22 mouse cellular contexts compared by ENCODE assay signal in genomic region chr1:138845481-138845880, GRCm38 (mm10). TPM values are rescaled to one million over a fixed set of nuclear protein-coding genes. Genes with fewer than 3 reads are reported as not detected.
DNase-seq lines count a peak whose midpoint lies in the region; ATAC-seq lines count a peak whose summit lies in the region.
"Had no signal": no experiment of that assay in that cellular context is flagged by ENCODE, and none has a peak within 500 bp of the region (broad histone marks: within the 10 kb centered on the region; RNA-seq: fewer than 3 reads in every experiment).

No protein-coding gene starts in this region.

- H3K9me3 ChIP-seq in forebrain, embryonic 14.5 days (replicated peaks; ENCODE audit: control insufficient read depth, low read length): no peaks in the 10 kb centered on the region
- no peaks in the 10 kb centered on the region for H3K9me3 ChIP-seq in hindbrain, embryonic 13.5 days
- H3K9me3 ChIP-seq in limb, embryonic 13.5 days: no peaks in the 10 kb centered on the region
- H3K9me3 ChIP-seq in midbrain, embryonic 15.5 days: no peaks in the 10 kb centered on the region
- H3K9me3 ChIP-seq: megakaryocyte, embryonic 14.5 days; neural tube, embryonic 15.5 days had no signal

- peak overlapping the region; percentile 36 for H3K4me3 ChIP-seq in forebrain, embryonic 14.5 days (ENCODE audit: low read depth, low read length)
- peak overlapping the region; percentile 34 for H3K4me3 ChIP-seq in hindbrain, embryonic 13.5 days
- H3K4me3 ChIP-seq in limb, embryonic 13.5 days: peak overlapping the region; percentile 47
- peak overlapping the region; percentile 48 for H3K4me3 ChIP-seq in midbrain, embryonic 15.5 days
- H3K4me3 ChIP-seq: erythroblast, embryonic 14.5 days; myocyte had no signal

- no peaks in the 10 kb centered on the region for H3K36me3 ChIP-seq in forebrain, embryonic 14.5 days (ENCODE audit: control insufficient read depth, insufficient read depth, low read length)
- no peaks in the 10 kb centered on the region for H3K36me3 ChIP-seq in hindbrain, embryonic 13.5 days
- no peaks in the 10 kb centered on the region for H3K36me3 ChIP-seq in limb, embryonic 13.5 days
- H3K36me3 ChIP-seq in midbrain, embryonic 15.5 days (replicated peaks): no peaks in the 10 kb centered on the region
- H3K36me3 ChIP-seq: neural tube, embryonic 15.5 days had no signal

- DNase-seq in forebrain, embryonic 14.5 days (ENCODE audit: low spot score): no peak
- no peak for DNase-seq in left cerebral cortex, postnatal 4 days
- DNase-seq in cerebellum, adult 8-10 months: no peak
- DNase-seq: cerebellum, adult 9-10 months; heart, postnatal 10 days; kidney, adult 8-10 months; kidney, postnatal 14 days; liver, postnatal 0 days; lung, postnatal 10 days; right cerebral cortex, postnatal 14 days; spleen, adult 18-20 months had no signal

- peak overlapping the region; percentile 61; the same call in 1 of the 2 replicates for H3K9ac ChIP-seq in forebrain, embryonic 14.5 days (ENCODE audit: low read length)
- peak overlapping the region; percentile 43; the same call in 1 of the 2 replicates for H3K9ac ChIP-seq in hindbrain, embryonic 13.5 days
- peak overlapping the region; percentile 48; the same call in 1 of the 2 replicates for H3K9ac ChIP-seq in limb, embryonic 13.5 days
- H3K9ac ChIP-seq in midbrain, embryonic 15.5 days: peak overlapping the region; percentile 55
- H3K9ac ChIP-seq: liver, postnatal 0 days; neural tube, embryonic 15.5 days had no signal

- intact Hi-C loops in left cerebral cortex, postnatal 4 days (cut with DNase I): no loop called here

- H3K4me1 ChIP-seq in forebrain, embryonic 14.5 days (ENCODE audit: control insufficient read depth, insufficient read depth, low read length): peaks cover 12% of the 10 kb centered on the region
- H3K4me1 ChIP-seq in hindbrain, embryonic 13.5 days (replicated peaks): peaks cover 36% of the 10 kb centered on the region
- peaks cover 35% of the 10 kb centered on the region for H3K4me1 ChIP-seq in limb, embryonic 13.5 days
- peaks cover 31% of the 10 kb centered on the region for H3K4me1 ChIP-seq in midbrain, embryonic 15.5 days

- WGBS in forebrain, embryonic 14.5 days: 20% methylated on average over 3 of the region's 3 CpGs
- WGBS in hindbrain, embryonic 13.5 days: 13% methylated on average over 3 of the region's 3 CpGs
- 41% methylated on average over 3 of the region's 3 CpGs for WGBS in limb, embryonic 13.5 days
- 11% methylated on average over 3 of the region's 3 CpGs for WGBS in midbrain, embryonic 15.5 days

- H3K27me3 ChIP-seq in forebrain, embryonic 14.5 days (replicated peaks; ENCODE audit: control insufficient read depth, insufficient read depth, low read length): peaks cover 31% of the 10 kb centered on the region
- peaks cover 86% of the 10 kb centered on the region for H3K27me3 ChIP-seq in hindbrain, embryonic 13.5 days
- peaks cover 52% of the 10 kb centered on the region for H3K27me3 ChIP-seq in limb, embryonic 13.5 days
- peaks cover 25% of the 10 kb centered on the region for H3K27me3 ChIP-seq in midbrain, embryonic 15.5 days (replicated peaks)

- H3K27ac ChIP-seq in forebrain, embryonic 14.5 days (ENCODE audit: low read depth, low read length): no peak overlapping the region; the same call in 1 of the 2 replicates
- H3K27ac ChIP-seq in hindbrain, embryonic 13.5 days: peak overlapping the region; percentile 55
- peak overlapping the region; percentile 58; the same call in 1 of the 2 replicates for H3K27ac ChIP-seq in limb, embryonic 13.5 days
- peak overlapping the region; percentile 90 for H3K27ac ChIP-seq in midbrain, embryonic 15.5 days
- H3K27ac ChIP-seq: neural tube, embryonic 15.5 days had no signal

- H3K4me2 ChIP-seq in forebrain, embryonic 14.5 days (ENCODE audit: low read length): peak overlapping the region; percentile 45
- peak overlapping the region; percentile 26 for H3K4me2 ChIP-seq in hindbrain, embryonic 13.5 days
- peak overlapping the region; percentile 83 for H3K4me2 ChIP-seq in limb, embryonic 13.5 days (replicated peaks)
- H3K4me2 ChIP-seq in midbrain, embryonic 15.5 days: peak overlapping the region; percentile 45
- H3K4me2 ChIP-seq: heart, embryonic 11.5 days; neural tube, embryonic 15.5 days had no signal

- no peak for ATAC-seq in forebrain, embryonic 14.5 days
- no peak for ATAC-seq in hindbrain, embryonic 13.5 days (ENCODE audit: low FRiP score)
- ATAC-seq in limb, embryonic 13.5 days (ENCODE audit: low FRiP score, low read depth): no peak
- no peak for ATAC-seq in midbrain, embryonic 15.5 days (replicated peaks)
- ATAC-seq in erythroblast, adult 5-6 weeks (replicated peaks; ENCODE audit: low FRiP score, poor library complexity, severe bottlenecking): no peak
- ATAC-seq: inflammation-experienced regulatory T-cells, adult 6 months; liver, postnatal 0 days had no signal

RNA-seq across cellular contexts. Expression of gene Lhx9, which starts 2.9 kb away (rescaled TPM):
- polyA plus RNA-seq in forebrain, embryonic 14.5 days (2014; fragmentation: Nextera tagmentation; extraction: Ambion mirVana): 15.2 and 20.3 TPM in 2 replicates
- polyA plus RNA-seq in hindbrain, embryonic 13.5 days (2015; fragmentation: Nextera tagmentation; extraction: Ambion mirVana): 20.5 and 26.4 TPM in 2 replicates
- 34.5 and 40.2 TPM in 2 replicates for polyA plus RNA-seq in limb, embryonic 13.5 days (2015; fragmentation: Nextera tagmentation; extraction: Ambion mirVana)
- 124 and 139 TPM in 2 replicates for polyA plus RNA-seq in midbrain, embryonic 15.5 days (2015; fragmentation: Nextera tagmentation; extraction: Ambion mirVana)
- 1 to 10 TPM; 1.8 to 4.9 TPM for total RNA-seq in left cerebral cortex, postnatal 4 days (2021)
- not detected in 2 replicates for total RNA-seq in erythroblast, adult 5-6 weeks (2015; ENCODE audit: low replicate concordance)
- not detected in 2 replicates for total RNA-seq in erythroblast, adult 5-6 weeks (2017; ENCODE audit: low replicate concordance)
- total RNA-seq: liver, adult 2 months had no signal
- polyA plus RNA-seq: erythroblast, embryonic 14.5 days had no signal

RNA-seq across cellular contexts. Expression of gene 2310009B15Rik, which starts 11.2 kb away (rescaled TPM):
- 37.7 and 49.8 TPM in 2 replicates for polyA plus RNA-seq in forebrain, embryonic 14.5 days (2014; fragmentation: Nextera tagmentation; extraction: Ambion mirVana)
- polyA plus RNA-seq in hindbrain, embryonic 13.5 days (2015; fragmentation: Nextera tagmentation; extraction: Ambion mirVana): 35.4 and 37.1 TPM in 2 replicates
- polyA plus RNA-seq in limb, embryonic 13.5 days (2015; fragmentation: Nextera tagmentation; extraction: Ambion mirVana): 44.1 and 46.0 TPM in 2 replicates
- polyA plus RNA-seq in midbrain, embryonic 15.5 days (2015; fragmentation: Nextera tagmentation; extraction: Ambion mirVana): 33.6 and 37.6 TPM in 2 replicates
- total RNA-seq in left cerebral cortex, postnatal 4 days (2021): 10 to 100 TPM; 14.7 to 17.2 TPM
- 2.1 TPM in 1 of 2 replicates, not detected in the other for total RNA-seq in erythroblast, adult 5-6 weeks (2015; ENCODE audit: low replicate concordance)
- 6.4 and 8.5 TPM in 2 replicates for total RNA-seq in erythroblast, adult 5-6 weeks (2017; ENCODE audit: low replicate concordance)

Comparison
In these comparisons a context has a peak if more than half of its experiments do, and no peak if none do; other contexts are left out.
1. H3K4me2 ChIP-seq: peak in every context shown above with its lines; median percentile 83 in limb, embryonic 13.5 days; 45 in forebrain, embryonic 14.5 days; 45 in midbrain, embryonic 15.5 days; 26 in hindbrain, embryonic 13.5 days.